Mouse (Mus musculus) testis, adult 2 months (tissue): ENCODE measurements around the gene Hoxd9. TPM values are rescaled to one million over a fixed set of nuclear protein-coding genes. Genes with fewer than 3 reads are reported as not detected.
A peak's percentile ranks its signal among the peaks of the same experiment; 100 is the strongest.

ENCODE experiments used
- H3K27ac ChIP-seq: fragments of 200-500 bp; 2 replicates; pipeline ENCODE4 v1.5.1; 2012; ENCODE audit warnings: low read depth, low read length; ENCODE audit not compliant: control insufficient read depth, insufficient read depth
- H3K27me3 ChIP-seq: fragments of 200-500 bp; 2 replicates; pipeline ENCODE4 v1.6.1; 2012; ENCODE audit warnings: mild to moderate bottlenecking, low read length, moderate library complexity; ENCODE audit not compliant: control insufficient read depth, insufficient read depth
- H3K36me3 ChIP-seq: fragments of 200-500 bp; 2 replicates; pipeline ENCODE4 v1.6.1; 2012; ENCODE audit warnings: mild to moderate bottlenecking, low read length; ENCODE audit not compliant: control insufficient read depth, insufficient read depth
- H3K4me1 ChIP-seq: fragments of 200-500 bp; 2 replicates; pipeline ENCODE4 v1.6.1; 2012; ENCODE audit warnings: low read length; ENCODE audit not compliant: control insufficient read depth, insufficient read depth
- H3K4me3 ChIP-seq: fragments of 200-500 bp; 2 replicates; pipeline ENCODE4 v1.5.1; 2012; ENCODE audit warnings: low read depth, mild to moderate bottlenecking, low read length, moderate library complexity, mixed read lengths; ENCODE audit not compliant: control insufficient read depth
- CTCF ChIP-seq: fragments of 200-500 bp; IDR thresholded peaks from 2 replicates; pipeline ENCODE4 v1.5.1; 2012; ENCODE audit warnings: low read depth, mild to moderate bottlenecking, inconsistent platforms, low read length, moderate library complexity; ENCODE audit not compliant: control insufficient read depth, insufficient read depth, insufficient replicate concordance
- POLR2A ChIP-seq: fragments of 200-500 bp; IDR thresholded peaks from 2 replicates; pipeline ENCODE4 v1.6.1; 2012; ENCODE audit warnings: low read depth, mild to moderate bottlenecking, inconsistent platforms, low read length, moderate library complexity; ENCODE audit not compliant: control insufficient read depth
- polyA plus RNA-seq: library from polyadenylated mRNA; depleted of rRNA; stranded (reverse); fragments of >200 nt; gene quantifications from 2 replicates; pipeline ENCODE4 v1.2.3, GENCODE M21; 2012

Gene Hoxd9
- polyA plus RNA-seq, 1 experiment, result 1.8 TPM

GRCm38 (mm10) chr2:74736688-74737577, 39.4 kb downstream of the Hoxd9 start:
- peaks cover 4% of the 10 kb centered on the region; the same call in 1 of the 2 replicates for H3K4me1 ChIP-seq
- peaks cover 9% of the 10 kb centered on the region for H3K27me3 ChIP-seq
- H3K4me3 ChIP-seq, result no peak overlapping the region
- no peaks in the 10 kb centered on the region for H3K36me3 ChIP-seq
- TF ChIP-seq CTCF (no peak), POLR2A (no peak)
- H3K27ac ChIP-seq, result no peak overlapping the region

- Histone ChIP-seq H3K4me3 (no peak overlapping the region), H3K27me3 (peaks cover 9% of the 10 kb centered on the region), H3K4me1 (peaks cover 4% of the 10 kb centered on the region; the same call in 1 of the 2 replicates), H3K36me3 (no peaks in the 10 kb centered on the region), H3K27ac (no peak overlapping the region)
- TF ChIP-seq POLR2A (no peak), CTCF (no peak)
Measured at GRCm38 (mm10) chr2:74737578-74738070, 40.1 kb downstream of the Hoxd9 start.

GRCm38 (mm10) chr2:74738623-74739475, 41.3 kb downstream of the Hoxd9 start:
- H3K36me3 ChIP-seq, result no peaks in the 10 kb centered on the region
- H3K27ac ChIP-seq, result no peak overlapping the region
- no peak for TF ChIP-seq POLR2A
- no peak for TF ChIP-seq CTCF
- H3K4me1 ChIP-seq, result peaks cover 4% of the 10 kb centered on the region; the same call in 1 of the 2 replicates
- H3K4me3 ChIP-seq, result no peak overlapping the region
- H3K27me3 ChIP-seq, result peaks cover 9% of the 10 kb centered on the region

GRCm38 (mm10) chr2:74739476-74739800, 41.9 kb downstream of the Hoxd9 start:
- Histone ChIP-seq H3K27me3 (peaks cover 8% of the 10 kb centered on the region), H3K27ac (no peak overlapping the region), H3K4me1 (peaks cover 4% of the 10 kb centered on the region; the same call in 1 of the 2 replicates), H3K4me3 (no peak overlapping the region), H3K36me3 (no peaks in the 10 kb centered on the region)
- TF ChIP-seq POLR2A (no peak), CTCF (no peak)

GRCm38 (mm10) chr2:74739869-74740268, 42.3 kb downstream of the Hoxd9 start:
- H3K27me3 ChIP-seq, result peaks cover 5% of the 10 kb centered on the region

GRCm38 (mm10) chr2:74740311-74741091, 43.0 kb downstream of the Hoxd9 start:
- TF ChIP-seq POLR2A (no peak), CTCF (no peak)
- H3K27ac ChIP-seq, result no peak overlapping the region
- peak overlapping the region; percentile 6; the same call in 1 of the 2 replicates for H3K4me3 ChIP-seq
- peaks cover 5% of the 10 kb centered on the region; the same call in 1 of the 2 replicates for H3K4me1 ChIP-seq
- no peaks in the 10 kb centered on the region for H3K36me3 ChIP-seq
- H3K27me3 ChIP-seq, result peaks cover 2% of the 10 kb centered on the region

More at GRCm38 (mm10) chr2:74739869-74740268, 42.3 kb downstream of the Hoxd9 start:
- H3K4me3 ChIP-seq, result no peak overlapping the region
- H3K4me1 ChIP-seq, result peaks cover 4% of the 10 kb centered on the region; the same call in 1 of the 2 replicates
- no peak overlapping the region for H3K27ac ChIP-seq
- H3K36me3 ChIP-seq, result no peaks in the 10 kb centered on the region
- TF ChIP-seq POLR2A, result no peak
- TF ChIP-seq CTCF, result no peak
